Mouse (Mus musculus) CH12.LX (cell line): ENCODE measurements around the gene Man1a. TPM values are rescaled to one million over a fixed set of nuclear protein-coding genes. Genes with fewer than 3 reads are reported as not detected.

Source experiments
- DNase-seq: peaks from one replicate; pipeline ENCODE4 v3.0.0-alpha.2; 2013; ENCODE audit errors: extremely low read depth
- H3K27ac ChIP-seq: 2 replicates; pipeline ENCODE4 v1.5.1; 2012; ENCODE audit warnings: low read depth, mild to moderate bottlenecking, control low read depth, moderate library complexity; ENCODE audit not compliant: insufficient read depth
- H3K27me3 ChIP-seq: replicated peaks from 2 replicates; pipeline ENCODE3; 2012; ENCODE audit warnings: inconsistent platforms
- H3K36me3 ChIP-seq, 2 experiments: replicated peaks in 1 of 2; 2 replicates each; pipeline versions ENCODE3 to v1.6.1; 2012; ENCODE audit warnings: inconsistent platforms in 1 of 2, low read length in 1 of 2, mild to moderate bottlenecking in 1 of 2, mixed read lengths in 1 of 2, moderate library complexity in 1 of 2; ENCODE audit not compliant: control insufficient read depth in 1 of 2, insufficient read depth in 1 of 2
- H3K4me1 ChIP-seq, 2 experiments: 2 replicates each; pipeline ENCODE4 v1.6.1; 2012; ENCODE audit warnings: inconsistent platforms in 1 of 2, moderate library complexity in 1 of 2; ENCODE audit not compliant: insufficient read depth in 2 of 2, control insufficient read depth in 1 of 2
- H3K4me2 ChIP-seq: 2 replicates; pipeline ENCODE4 v1.6.1; 2012; ENCODE audit warnings: low read depth, mild to moderate bottlenecking, control low read depth; ENCODE audit not compliant: poor library complexity, insufficient read depth, severe bottlenecking
- H3K4me3 ChIP-seq, 3 experiments: fragments of 150-350 bp in 1 of 3; sonication (generic) in 1 of 3; replicated peaks in 1 of 3; 2 replicates each; pipeline versions ENCODE3 to v1.5.1; 2011 to 2012; ENCODE audit warnings: low read depth in 2 of 3, low read length in 2 of 3, mild to moderate bottlenecking in 2 of 3, moderate library complexity in 2 of 3, control low read depth in 1 of 3, improper control_type of control experiment in 1 of 3, inconsistent platforms in 1 of 3, mixed read lengths in 1 of 3; ENCODE audit not compliant: poor library complexity in 1 of 3
- H3K79me2 ChIP-seq: replicated peaks from 2 replicates; pipeline ENCODE4 v1.6.1; 2012; ENCODE audit warnings: mild to moderate bottlenecking, moderate library complexity; ENCODE audit not compliant: control insufficient read depth, poor library complexity, insufficient read depth, severe bottlenecking; ENCODE audit errors: extremely low read depth
- H3K9ac ChIP-seq: 2 replicates; pipeline ENCODE4 v1.6.1; 2012; ENCODE audit warnings: low read depth, mild to moderate bottlenecking, control low read depth, moderate library complexity; ENCODE audit not compliant: insufficient read depth
- H3K9me3 ChIP-seq: replicated peaks from 2 replicates; pipeline ENCODE3; 2012; ENCODE audit warnings: low read length, inconsistent platforms, mixed read lengths
- BHLHE40 ChIP-seq: IDR thresholded peaks from 2 replicates; pipeline ENCODE4 v1.6.1; 2011; ENCODE audit warnings: mild to moderate bottlenecking, low read depth, low read length, improper control_type of control experiment
- CHD1 ChIP-seq: IDR thresholded peaks from 2 replicates; pipeline ENCODE4 v1.6.1; 2012; ENCODE audit warnings: low read depth, low read length, improper control_type of control experiment, inconsistent platforms
- CHD2 ChIP-seq: IDR thresholded peaks from 2 replicates; pipeline ENCODE4 v1.6.1; 2011; ENCODE audit warnings: low read length, improper control_type of control experiment
- CTCF ChIP-seq, 2 experiments: IDR thresholded peaks in 1 of 2; conservative IDR thresholded peaks in 1 of 2; 2 replicates each; pipeline ENCODE4 v1.5.1; 2011 to 2012; ENCODE audit warnings: low read depth in 2 of 2, low read length in 2 of 2, improper control_type of control experiment in 1 of 2, inconsistent platforms in 1 of 2, mild to moderate bottlenecking in 1 of 2, moderate library complexity in 1 of 2
- E2F4 ChIP-seq: IDR thresholded peaks from 2 replicates; pipeline ENCODE4 v1.6.1; 2011; ENCODE audit warnings: low read depth, low read length, improper control_type of control experiment; ENCODE audit not compliant: insufficient replicate concordance
- ELF1 ChIP-seq: IDR thresholded peaks from 2 replicates; pipeline ENCODE4 v1.6.1; 2014; ENCODE audit warnings: low read depth, mild to moderate bottlenecking, inconsistent platforms, low read length, improper control_type of control experiment
- EP300 ChIP-seq: IDR thresholded peaks from 2 replicates; pipeline ENCODE4 v1.6.1; 2011; ENCODE audit warnings: low read length, improper control_type of control experiment
- ETS1 ChIP-seq: conservative IDR thresholded peaks from 2 replicates; pipeline ENCODE4 v1.6.1; 2012; ENCODE audit warnings: low read depth, mild to moderate bottlenecking, inconsistent platforms, low read length, improper control_type of control experiment, moderate library complexity
- GABPA ChIP-seq: IDR thresholded peaks from 2 replicates; pipeline ENCODE4 v1.6.1; 2012; ENCODE audit warnings: low read depth, low read length, improper control_type of control experiment, inconsistent platforms; ENCODE audit not compliant: insufficient replicate concordance
- HCFC1 ChIP-seq: IDR thresholded peaks from 2 replicates; pipeline ENCODE4 v1.6.1; 2012; ENCODE audit warnings: low read depth, mild to moderate bottlenecking, inconsistent platforms, low read length, improper control_type of control experiment
- IRF4 ChIP-seq: IDR thresholded peaks from 2 replicates; pipeline ENCODE4 v1.6.1; 2014; ENCODE audit warnings: low read depth, mild to moderate bottlenecking, inconsistent platforms, low read length, improper control_type of control experiment
- JUN ChIP-seq: IDR thresholded peaks from 2 replicates; pipeline ENCODE4 v1.6.1; 2011; ENCODE audit warnings: low read depth, mild to moderate bottlenecking, low read length, improper control_type of control experiment, moderate library complexity; ENCODE audit not compliant: insufficient read depth
- JUND ChIP-seq: conservative IDR thresholded peaks from 2 replicates; pipeline ENCODE4 v1.6.1; 2011; ENCODE audit warnings: low read depth, low read length, improper control_type of control experiment
- KAT2A ChIP-seq: IDR thresholded peaks from 2 replicates; pipeline ENCODE4 v1.6.1; 2012; ENCODE audit warnings: low read length, improper control_type of control experiment, inconsistent platforms; ENCODE audit not compliant: insufficient replicate concordance
- MAFK ChIP-seq: IDR thresholded peaks from 2 replicates; pipeline ENCODE4 v1.6.1; 2011; ENCODE audit warnings: low read length, improper control_type of control experiment; ENCODE audit not compliant: insufficient replicate concordance
- MAX ChIP-seq: IDR thresholded peaks from 2 replicates; pipeline ENCODE4 v1.6.1; 2011; ENCODE audit warnings: low read length, improper control_type of control experiment
- MAZ ChIP-seq: IDR thresholded peaks from 2 replicates; pipeline ENCODE4 v1.6.1; 2012; ENCODE audit warnings: low read depth, mild to moderate bottlenecking, inconsistent platforms, low read length, improper control_type of control experiment, moderate library complexity
- MEF2A ChIP-seq: IDR thresholded peaks from 2 replicates; pipeline ENCODE4 v1.6.1; 2014; ENCODE audit warnings: low read depth, mild to moderate bottlenecking, inconsistent platforms, low read length, improper control_type of control experiment, borderline replicate concordance
- MXI1 ChIP-seq: IDR thresholded peaks from 2 replicates; pipeline ENCODE4 v1.6.1; 2011; ENCODE audit warnings: mild to moderate bottlenecking, low read depth, low read length, improper control_type of control experiment
- MYC ChIP-seq: IDR thresholded peaks from 2 replicates; pipeline ENCODE4 v1.6.1; 2011; ENCODE audit warnings: low read depth, mild to moderate bottlenecking, improper control_type of control experiment, low read length
- NELFE ChIP-seq: IDR thresholded peaks from 2 replicates; pipeline ENCODE4 v1.6.1; 2011; ENCODE audit warnings: low read depth, low read length, improper control_type of control experiment
- NRF1 ChIP-seq: IDR thresholded peaks from 2 replicates; pipeline ENCODE4 v1.6.1; 2014; ENCODE audit warnings: low read depth, mild to moderate bottlenecking, inconsistent platforms, low read length, improper control_type of control experiment, moderate library complexity
- PAX5 ChIP-seq: IDR thresholded peaks from 2 replicates; pipeline ENCODE4 v1.6.1; 2012; ENCODE audit warnings: low read length, inconsistent platforms, mixed read lengths
- POLR2A ChIP-seq: IDR thresholded peaks from 2 replicates; pipeline ENCODE4 v1.6.1; 2011; ENCODE audit warnings: low read depth, mild to moderate bottlenecking, improper control_type of control experiment, low read length
- POLR2AphosphoS2 ChIP-seq: IDR thresholded peaks from 2 replicates; pipeline ENCODE4 v1.6.1; 2011; ENCODE audit warnings: low read depth, low read length, improper control_type of control experiment
- RAD21 ChIP-seq: IDR thresholded peaks from 2 replicates; pipeline ENCODE4 v1.6.1; 2011; ENCODE audit warnings: low read depth, mild to moderate bottlenecking, low read length, improper control_type of control experiment, moderate library complexity
- RCOR1 ChIP-seq: conservative IDR thresholded peaks from 2 replicates; pipeline ENCODE4 v1.6.1; 2012; ENCODE audit warnings: low read depth, mild to moderate bottlenecking, inconsistent platforms, low read length, improper control_type of control experiment
- SIN3A ChIP-seq: IDR thresholded peaks from 2 replicates; pipeline ENCODE4 v1.6.1; 2012; ENCODE audit warnings: low read length, improper control_type of control experiment, inconsistent platforms
- SMC3 ChIP-seq: IDR thresholded peaks from 2 replicates; pipeline ENCODE4 v1.6.1; 2011; ENCODE audit warnings: low read depth, low read length, improper control_type of control experiment
- TBP ChIP-seq: conservative IDR thresholded peaks from 2 replicates; pipeline ENCODE4 v1.6.1; 2011; ENCODE audit warnings: low read depth, low read length, improper control_type of control experiment
- TCF12 ChIP-seq: IDR thresholded peaks from 2 replicates; pipeline ENCODE4 v1.6.1; 2014; ENCODE audit warnings: low read depth, mild to moderate bottlenecking, inconsistent platforms, low read length, improper control_type of control experiment
- UBTF ChIP-seq: IDR thresholded peaks from 2 replicates; pipeline ENCODE4 v1.6.1; 2012; ENCODE audit warnings: low read depth, mild to moderate bottlenecking, inconsistent platforms, low read length, improper control_type of control experiment, moderate library complexity
- USF1 ChIP-seq: IDR thresholded peaks from 2 replicates; pipeline ENCODE4 v1.6.1; 2014; ENCODE audit warnings: low read depth, mild to moderate bottlenecking, inconsistent platforms, low read length, improper control_type of control experiment
- USF2 ChIP-seq: conservative IDR thresholded peaks from 2 replicates; pipeline ENCODE4 v1.6.1; 2011; ENCODE audit warnings: low read depth, low read length, improper control_type of control experiment
- ZC3H11A ChIP-seq: IDR thresholded peaks from 2 replicates; pipeline ENCODE4 v1.6.1; 2012; ENCODE audit warnings: low read depth, mild to moderate bottlenecking, inconsistent platforms, low read length, improper control_type of control experiment
- ZKSCAN1 ChIP-seq: IDR thresholded peaks from 2 replicates; pipeline ENCODE4 v1.6.1; 2012; ENCODE audit warnings: low read depth, inconsistent platforms, low read length, improper control_type of control experiment, borderline replicate concordance
- ZMIZ1 ChIP-seq: IDR thresholded peaks from 2 replicates; pipeline ENCODE4 v1.6.1; 2012; ENCODE audit warnings: low read depth, mild to moderate bottlenecking, inconsistent platforms, low read length, improper control_type of control experiment
- ZNF384 ChIP-seq: IDR thresholded peaks from 2 replicates; pipeline ENCODE4 v1.6.1; 2012; ENCODE audit warnings: low read depth, low read length, improper control_type of control experiment, inconsistent platforms
- dilution Hi-C: fragments of 300-500 bp; cut with MboI; formaldehyde crosslinking; loops from 2 replicates; pipeline ENCODE4 v1.14.3; 2020; ENCODE audit warnings: low sequenced_read_pairs; ENCODE audit not compliant: extremely low pct_unique_long_range_greater_than_20kb, extremely low pct_ligation_motif_present
- in situ Hi-C: fragments of 300-500 bp; cut with MboI; formaldehyde crosslinking; loops from 3 replicates; pipeline ENCODE4 v1.14.3; 2019; ENCODE audit warnings: low sequenced_read_pairs, low pct_ligation_motif_present, low pct_unique_long_range_greater_than_20kb, mixed read lengths
- polyA plus RNA-seq: library from polyadenylated mRNA; unstranded; fragments of >175 nt; gene quantifications from 2 replicates; pipeline ENCODE4 v1.2.1, GENCODE M21; 2012; ENCODE audit warnings: low read depth; ENCODE audit not compliant: insufficient read length
- total RNA-seq, 2 experiments: library from RNA; depleted of rRNA; stranded (reverse); fragments of 300-350 nt in 1 of 2; fragments of >200 nt in 1 of 2; gene quantifications; 2 replicates each; pipeline ENCODE4 v1.2.3; 2012 to 2014

Man1a gene
- total and polyA plus RNA-seq, 3 experiments: 104 to 211 (median 191) TPM

- dilution Hi-C loops: no loop called here
Observed at GRCm38 (mm10) chr10:54117763-54118162, 41.4 kb upstream of the Man1a start.

GRCm38 (mm10) chr10:54103671-54104070, 27.3 kb upstream of the Man1a start:
- no peaks in the 10 kb centered on the region for H3K27me3 ChIP-seq
- no peaks in the 10 kb centered on the region for H3K36me3 ChIP-seq
- DNase-seq: no peak
- H3K4me1 ChIP-seq: peaks cover 0 to 2% of the 10 kb centered on the region in 2 experiments; a peak in 1 of 4 replicates
- in situ Hi-C loops (no loop called here), dilution Hi-C loops (no loop called here)
- no peak overlapping the region for H3K4me2 ChIP-seq
- no peak overlapping the region for H3K27ac ChIP-seq
- no peaks in the 10 kb centered on the region for H3K9me3 ChIP-seq
- H3K79me2 ChIP-seq: no peaks in the 10 kb centered on the region
- H3K9ac ChIP-seq: no peak overlapping the region
- no peak overlapping the region for H3K4me3 ChIP-seq
- TF ChIP-seq HCFC1 (no peak), MXI1 (no peak), ZC3H11A (no peak), JUND (no peak), TCF12 (no peak), CHD1 (no peak), MEF2A (no peak), RCOR1 (no peak), CHD2 (no peak), MYC (no peak), EP300 (no peak), MAFK (no peak), CTCF (conservative IDR thresholded peaks at IDR 0.05 in 1 of 2, IDR thresholded peaks at IDR 0.05 in 1 of 2; ENCODE audit: low read depth in 2 of 2, low read length in 2 of 2) (no peak), PAX5 (no peak), RAD21 (no peak), USF1 (no peak), TBP (no peak), MAX (no peak), UBTF (no peak)

More at GRCm38 (mm10) chr10:54117763-54118162, 41.4 kb upstream of the Man1a start:
- in situ Hi-C loops: loop anchor here (5.0 kb wide), 1 partner anchor 35 kb away; no protein-coding TSS in a partner anchor
- H3K27me3 ChIP-seq: no peaks in the 10 kb centered on the region
- peak overlapping the region; percentile 51; the same call in 1 of the 2 replicates for H3K9ac ChIP-seq
- H3K36me3 ChIP-seq: no peaks in the 10 kb centered on the region
- peak overlapping the region; percentile 96 for H3K27ac ChIP-seq
- H3K4me1 ChIP-seq: peaks cover 18 to 52% of the 10 kb centered on the region in 2 experiments
- no peak overlapping the region for H3K4me3 ChIP-seq
- peak; percentile 97 for DNase-seq
- peak overlapping the region; percentile 50; the same call in 1 of the 2 replicates for H3K4me2 ChIP-seq
- no peak for TF ChIP-seq GABPA
- peak; percentile 95 for TF ChIP-seq IRF4
- no peak for TF ChIP-seq MAZ
- TF ChIP-seq USF2: no peak
- TF ChIP-seq JUND: peak; percentile 97
- peak; percentile 85; the same call in 1 of the 2 replicates for TF ChIP-seq MXI1
- TF ChIP-seq UBTF: no peak
- TF ChIP-seq BHLHE40: peak; percentile 96
- TF ChIP-seq E2F4: no peak
- no peak; the same call in 1 of the 2 replicates for TF ChIP-seq NRF1
- TF ChIP-seq EP300: peak; percentile 99
- peak; percentile 91 for TF ChIP-seq RCOR1
- TF ChIP-seq ELF1: peak; percentile 78
- no peak for TF ChIP-seq ZMIZ1
- TF ChIP-seq USF1: no peak
- TF ChIP-seq POLR2A: peak; percentile 53; the same call in 1 of the 2 replicates
- peak; percentile 98 for TF ChIP-seq JUN
- TF ChIP-seq CTCF (conservative IDR thresholded peaks at IDR 0.05 in 1 of 2, IDR thresholded peaks at IDR 0.05 in 1 of 2; ENCODE audit: low read depth in 2 of 2, low read length in 2 of 2): no peak
- no peak for TF ChIP-seq CHD1
- TF ChIP-seq MAX: peak; percentile 93
- peak; percentile 61 for TF ChIP-seq HCFC1
- TF ChIP-seq MYC: peak; percentile 91; the same call in 1 of the 2 replicates
- TF ChIP-seq NELFE: no peak; the same call in 1 of the 2 replicates
- TF ChIP-seq ZKSCAN1: no peak
- no peak for TF ChIP-seq POLR2AphosphoS2
- no peak for TF ChIP-seq ZC3H11A
- TF ChIP-seq CHD2: peak; percentile 86
- no peak for TF ChIP-seq ZNF384
- peak; percentile 99 for TF ChIP-seq TCF12
- peak; percentile 28 for TF ChIP-seq RAD21
- peak; percentile 67; the same call in 1 of the 2 replicates for TF ChIP-seq MAFK
- peak; percentile 46 for TF ChIP-seq SMC3
- TF ChIP-seq MEF2A: peak; percentile 95
- TF ChIP-seq SIN3A: peak; percentile 98
- peak; percentile 72 for TF ChIP-seq TBP
- 0 out of 2 replicates have a peak, but pooled peaks have one; percentile 15 for TF ChIP-seq KAT2A
- peak; percentile 100 for TF ChIP-seq ETS1
- TF ChIP-seq PAX5: no peak
- H3K9me3 ChIP-seq: peaks cover 2% of the 10 kb centered on the region
- H3K79me2 ChIP-seq: no peaks in the 10 kb centered on the region
